Mouse (Mus musculus) cerebellum, adult 9-10 months (tissue): ENCODE results near the gene Orc2.

Experiments used
- DNase-seq: peaks from one replicate; pipeline ENCODE4 v3.0.0; 2022

Orc2 gene

GRCm38 (mm10) chr1:58423371-58424248 is 81.3 kb downstream of the Orc2 start, which contains the start of gene Clk1:
Clk1 (minus strand) TSS chr1:58424066.
- DNase-seq: peak; percentile 98

GRCm38 (mm10) chr1:58422879-58423278 is 82.0 kb downstream of the Orc2 start:
- peak; percentile 59 for DNase-seq

GRCm38 (mm10) chr1:58420961-58421360 is 83.9 kb downstream of the Orc2 start:
- DNase-seq: peak; percentile 74

GRCm38 (mm10) chr1:58420032-58420431 is 84.9 kb downstream of the Orc2 start:
- no peak for DNase-seq

GRCm38 (mm10) chr1:58416048-58416447 is 88.9 kb downstream of the Orc2 start:
- DNase-seq: no peak

GRCm38 (mm10) chr1:58415442-58415841 is 89.5 kb downstream of the Orc2 start:
- no peak for DNase-seq
